Mouse (Mus musculus): ENCODE measurements around the gene Tmco4. TPM values are rescaled to one million over a fixed set of nuclear protein-coding genes. Genes with fewer than 3 reads are reported as not detected.

Tmco4 gene
- polyA plus RNA-seq, 1 experiment from 2014 or later: 2.2 TPM

DNA sequence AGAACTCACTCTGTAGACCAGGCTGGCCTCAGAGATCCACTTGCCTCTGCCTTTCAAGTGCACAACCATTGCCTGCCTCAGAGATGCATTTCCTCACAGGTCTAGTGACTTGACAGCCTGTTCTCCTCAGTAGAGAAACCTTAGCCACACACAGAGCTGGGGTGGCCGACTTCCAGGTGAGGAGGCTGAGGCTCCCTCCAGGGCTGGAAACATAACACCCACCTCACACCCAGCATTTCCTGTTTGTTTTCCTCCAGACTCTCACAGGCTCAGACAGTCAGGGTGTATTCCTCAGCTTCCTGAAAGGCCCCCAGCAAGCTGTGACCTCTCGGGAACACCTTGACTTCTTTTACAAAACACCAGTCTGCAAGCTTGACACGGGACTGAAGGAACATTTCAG is 2.5 kb downstream of the Tmco4 start:
- DNase-seq (ENCODE audit: low spot score) (no peak), ATAC-seq (replicated peaks; ENCODE audit: insufficient number of reproducible peaks, low FRiP score, low TSS enrichment, low read depth) (no peak)
- 60% methylated on average over 3 of the region's 3 CpGs for WGBS
- Histone ChIP-seq H3K9me3 (replicated peaks; ENCODE audit: control insufficient read depth, low read length) (no peaks in the 10 kb centered on the region), H3K27me3 (ENCODE audit: control insufficient read depth, insufficient read depth, low read length) (no peaks in the 10 kb centered on the region), H3K9ac (replicated peaks; ENCODE audit: low read length) (no peak overlapping the region), H3K4me1 (ENCODE audit: control insufficient read depth, insufficient read depth, low read length) (no peaks in the 10 kb centered on the region; the same call in 1 of the 2 replicates), H3K4me3 (ENCODE audit: low read depth, low read length) (no peak overlapping the region), H3K27ac (replicated peaks; ENCODE audit: low read depth, low read length) (no peak overlapping the region), H3K4me2 (ENCODE audit: low read depth, low read length) (no peak overlapping the region), H3K36me3 (replicated peaks; ENCODE audit: control insufficient read depth, insufficient read depth, low read depth, low read length) (no peaks in the 10 kb centered on the region)

DNA sequence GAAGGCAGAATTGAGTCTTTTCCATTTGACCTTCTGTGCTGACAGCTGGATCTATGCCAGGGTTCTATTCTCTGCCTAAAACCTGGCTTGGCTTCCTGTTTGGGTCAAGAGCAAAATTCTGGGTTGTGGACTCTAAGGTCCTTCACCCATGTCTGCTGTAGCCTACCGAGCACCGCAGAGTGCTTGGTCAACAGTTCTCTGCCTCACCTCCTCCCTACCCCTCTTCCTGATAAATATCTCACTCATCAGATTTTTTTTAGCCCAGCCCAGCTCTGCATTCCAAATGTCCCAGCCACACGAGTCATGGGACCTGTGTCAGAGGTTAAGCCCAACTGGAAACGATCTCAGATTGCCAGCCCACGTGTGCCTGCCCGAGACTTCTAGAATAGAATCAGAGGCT is 3.4 kb downstream of the Tmco4 start:
- Histone ChIP-seq H3K9ac (replicated peaks; ENCODE audit: low read length) (no peak overlapping the region), H3K4me3 (ENCODE audit: low read depth, low read length) (no peak overlapping the region), H3K27me3 (ENCODE audit: control insufficient read depth, insufficient read depth, low read length) (no peaks in the 10 kb centered on the region), H3K4me1 (ENCODE audit: control insufficient read depth, insufficient read depth, low read length) (no peaks in the 10 kb centered on the region; the same call in 1 of the 2 replicates), H3K27ac (replicated peaks; ENCODE audit: low read depth, low read length) (no peak overlapping the region), H3K9me3 (replicated peaks; ENCODE audit: control insufficient read depth, low read length) (no peaks in the 10 kb centered on the region), H3K36me3 (replicated peaks; ENCODE audit: control insufficient read depth, insufficient read depth, low read depth, low read length) (no peaks in the 10 kb centered on the region), H3K4me2 (ENCODE audit: low read depth, low read length) (no peak overlapping the region)
- no peak for DNase-seq (ENCODE audit: low spot score)
- WGBS: 60% methylated on average over 6 of the region's 6 CpGs
- no peak for ATAC-seq (replicated peaks; ENCODE audit: insufficient number of reproducible peaks, low FRiP score, low TSS enrichment, low read depth)

DNA sequence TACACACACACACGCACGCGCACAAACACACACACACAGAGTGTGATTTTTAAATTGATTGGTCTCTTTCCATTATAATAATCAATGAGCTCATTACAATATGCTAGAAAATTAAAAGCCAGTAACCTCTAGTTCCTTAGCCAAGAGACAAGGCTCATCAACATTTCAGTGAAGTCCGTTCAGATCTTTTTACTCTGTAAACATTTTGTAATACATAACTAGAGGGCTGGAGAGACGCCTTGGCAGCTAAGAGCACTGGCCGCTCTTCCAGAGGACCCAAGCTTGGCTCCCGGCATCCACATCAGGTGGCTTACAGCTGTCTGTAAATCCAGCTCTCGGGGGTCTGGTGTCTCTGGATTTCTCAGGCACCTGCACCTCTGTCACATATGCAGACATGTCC is 7.3 kb downstream of the Tmco4 start:
- no peak overlapping the region for H3K9ac ChIP-seq (replicated peaks; ENCODE audit: low read length)
- H3K4me1 ChIP-seq (ENCODE audit: control insufficient read depth, insufficient read depth, low read length): no peaks in the 10 kb centered on the region
- no peaks in the 10 kb centered on the region for H3K9me3 ChIP-seq (replicated peaks; ENCODE audit: control insufficient read depth, low read length)
- ATAC-seq (replicated peaks; ENCODE audit: insufficient number of reproducible peaks, low FRiP score, low TSS enrichment, low read depth) (no peak), DNase-seq (ENCODE audit: low spot score) (no peak)
- no peak overlapping the region for H3K4me3 ChIP-seq (ENCODE audit: low read depth, low read length)
- no peak overlapping the region for H3K27ac ChIP-seq (replicated peaks; ENCODE audit: low read depth, low read length)
- 87% methylated on average over 8 of the region's 8 CpGs for WGBS
- no peaks in the 10 kb centered on the region for H3K27me3 ChIP-seq (ENCODE audit: control insufficient read depth, insufficient read depth, low read length)
- no peaks in the 10 kb centered on the region for H3K36me3 ChIP-seq (replicated peaks; ENCODE audit: control insufficient read depth, insufficient read depth, low read depth, low read length)
- no peak overlapping the region for H3K4me2 ChIP-seq (ENCODE audit: low read depth, low read length)

DNA sequence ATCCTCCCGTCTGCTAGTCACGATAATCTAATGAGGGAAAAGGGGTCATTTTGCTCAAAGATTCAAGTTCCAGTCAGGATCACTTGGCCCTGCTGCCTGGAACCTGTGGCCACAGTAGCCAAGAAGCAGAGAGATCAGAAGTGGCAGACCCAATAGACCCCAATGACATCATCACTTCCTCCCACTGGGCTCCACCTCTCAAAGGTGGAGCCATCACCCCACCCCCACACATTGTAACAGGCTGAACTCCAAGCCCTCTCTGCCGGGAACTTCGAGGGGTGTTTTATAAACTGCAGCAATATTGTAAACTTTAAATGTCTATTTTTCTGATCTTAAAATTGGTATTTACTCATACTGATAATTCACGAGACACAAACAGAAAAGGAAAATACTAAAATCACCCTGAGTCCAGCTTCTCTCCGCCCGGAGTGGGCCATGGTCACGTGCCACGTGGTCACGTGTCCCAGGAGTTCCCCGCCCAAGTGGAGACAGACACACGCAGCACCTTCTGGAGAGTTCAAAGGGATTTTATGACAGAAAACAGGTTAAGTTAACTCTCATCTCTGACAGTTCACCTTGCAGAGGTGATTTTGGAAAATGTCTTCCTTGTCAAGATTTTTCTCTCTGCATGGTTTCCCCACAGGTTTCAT is 8.2 kb downstream of the Tmco4 start:
- Histone ChIP-seq H3K4me3 (ENCODE audit: low read depth, low read length) (no peak overlapping the region), H3K9me3 (replicated peaks; ENCODE audit: control insufficient read depth, low read length) (no peaks in the 10 kb centered on the region), H3K4me1 (ENCODE audit: control insufficient read depth, insufficient read depth, low read length) (no peaks in the 10 kb centered on the region), H3K4me2 (ENCODE audit: low read depth, low read length) (no peak overlapping the region), H3K27ac (replicated peaks; ENCODE audit: low read depth, low read length) (no peak overlapping the region), H3K36me3 (replicated peaks; ENCODE audit: control insufficient read depth, insufficient read depth, low read depth, low read length) (no peaks in the 10 kb centered on the region), H3K27me3 (ENCODE audit: control insufficient read depth, insufficient read depth, low read length) (no peaks in the 10 kb centered on the region), H3K9ac (replicated peaks; ENCODE audit: low read length) (no peak overlapping the region)
- DNase-seq (ENCODE audit: low spot score) (peak; percentile 59), ATAC-seq (replicated peaks; ENCODE audit: insufficient number of reproducible peaks, low FRiP score, low TSS enrichment, low read depth) (no peak)
- WGBS: 19% methylated on average over 12 of the region's 12 CpGs

DNA sequence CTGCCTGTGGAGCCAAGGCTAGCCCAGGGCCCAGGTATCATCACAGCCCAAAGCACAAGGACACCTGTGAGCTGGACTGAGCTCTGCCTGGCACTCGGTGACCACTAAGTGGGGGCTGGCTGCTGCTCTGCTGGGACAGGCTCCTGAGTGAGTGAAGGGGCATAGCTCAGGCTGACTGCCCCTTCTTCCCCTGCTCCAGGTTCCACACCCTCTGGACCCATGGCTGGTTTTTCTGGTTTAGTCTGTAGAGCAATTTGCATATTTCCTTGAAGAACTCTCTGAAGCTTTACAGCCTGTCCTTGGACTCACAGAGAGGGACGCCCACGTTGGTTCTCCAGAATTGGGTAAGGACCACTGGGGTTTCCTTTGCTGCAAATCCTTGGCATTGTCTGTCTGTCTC is 10.7 kb downstream of the Tmco4 start:
- WGBS: 66% methylated on average over 3 of the region's 3 CpGs
- Histone ChIP-seq H3K36me3 (replicated peaks; ENCODE audit: control insufficient read depth, insufficient read depth, low read depth, low read length) (no peaks in the 10 kb centered on the region), H3K27me3 (ENCODE audit: control insufficient read depth, insufficient read depth, low read length) (no peaks in the 10 kb centered on the region)

DNA sequence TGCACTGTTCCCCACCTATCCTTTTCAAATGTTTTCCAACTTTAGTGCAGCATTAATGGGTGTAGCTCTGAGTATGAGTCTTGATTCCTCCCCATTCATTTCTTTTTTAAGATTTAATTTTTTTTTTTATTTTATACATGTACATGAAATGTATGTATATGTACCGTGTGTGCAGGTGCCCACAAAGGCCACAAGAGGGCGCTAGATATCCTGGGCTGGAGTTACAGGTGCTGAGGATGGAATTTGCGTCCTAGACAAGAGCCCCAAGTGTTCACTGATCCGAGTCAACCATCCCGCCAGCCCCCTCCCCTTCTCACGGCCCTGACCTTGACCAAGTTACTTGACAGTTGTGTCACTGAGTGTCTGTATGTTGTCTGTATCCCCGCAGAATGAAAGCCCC is 12.1 kb downstream of the Tmco4 start:
- no peak for DNase-seq (ENCODE audit: low spot score)
- H3K4me3 ChIP-seq (ENCODE audit: low read depth, low read length): no peak overlapping the region
- no peaks in the 10 kb centered on the region for H3K36me3 ChIP-seq (replicated peaks; ENCODE audit: control insufficient read depth, insufficient read depth, low read depth, low read length)
- H3K9ac ChIP-seq (replicated peaks; ENCODE audit: low read length): no peak overlapping the region
- no peak for ATAC-seq (replicated peaks; ENCODE audit: insufficient number of reproducible peaks, low FRiP score, low TSS enrichment, low read depth)
- no peaks in the 10 kb centered on the region for H3K4me1 ChIP-seq (ENCODE audit: control insufficient read depth, insufficient read depth, low read length)
- WGBS: 67% methylated on average over 7 of the region's 7 CpGs
- no peak overlapping the region for H3K4me2 ChIP-seq (ENCODE audit: low read depth, low read length)
- H3K9me3 ChIP-seq (replicated peaks; ENCODE audit: control insufficient read depth, low read length): no peaks in the 10 kb centered on the region
- H3K27me3 ChIP-seq (ENCODE audit: control insufficient read depth, insufficient read depth, low read length): no peaks in the 10 kb centered on the region
- H3K27ac ChIP-seq (replicated peaks; ENCODE audit: low read depth, low read length): no peak overlapping the region

More for the DNA sequence above, 10.7 kb downstream of the Tmco4 start:
- Histone ChIP-seq H3K27ac (replicated peaks; ENCODE audit: low read depth, low read length) (no peak overlapping the region), H3K4me2 (ENCODE audit: low read depth, low read length) (no peak overlapping the region), H3K9me3 (replicated peaks; ENCODE audit: control insufficient read depth, low read length) (no peaks in the 10 kb centered on the region), H3K9ac (replicated peaks; ENCODE audit: low read length) (no peak overlapping the region), H3K4me3 (ENCODE audit: low read depth, low read length) (no peak overlapping the region), H3K4me1 (ENCODE audit: control insufficient read depth, insufficient read depth, low read length) (no peaks in the 10 kb centered on the region)
- no peak for ATAC-seq (replicated peaks; ENCODE audit: insufficient number of reproducible peaks, low FRiP score, low TSS enrichment, low read depth)
- no peak for DNase-seq (ENCODE audit: low spot score)

DNA sequence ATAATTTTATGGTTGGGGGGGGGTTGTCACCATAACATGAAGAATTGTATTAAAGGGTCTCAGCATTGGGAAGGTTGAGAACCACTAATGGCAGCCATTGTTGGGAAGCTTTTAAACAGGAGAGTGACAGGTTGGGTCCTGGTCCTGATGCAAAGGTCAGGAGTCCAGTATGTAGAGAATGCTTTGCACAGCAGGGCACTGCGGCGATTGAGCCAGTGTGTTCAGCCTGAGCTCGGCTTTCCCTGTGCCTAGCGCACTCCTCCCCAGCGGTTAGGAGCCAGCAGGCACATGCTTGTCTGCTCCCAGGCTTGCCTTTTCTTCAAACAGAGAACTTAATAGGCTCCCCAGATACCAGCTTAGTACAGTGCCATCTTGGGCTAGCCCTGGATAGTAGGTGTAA is 13.6 kb downstream of the Tmco4 start:
- no peaks in the 10 kb centered on the region for H3K9me3 ChIP-seq (replicated peaks; ENCODE audit: control insufficient read depth, low read length)
- H3K27ac ChIP-seq (replicated peaks; ENCODE audit: low read depth, low read length): no peak overlapping the region
- no peaks in the 10 kb centered on the region for H3K27me3 ChIP-seq (ENCODE audit: control insufficient read depth, insufficient read depth, low read length)
- WGBS: 47% methylated on average over 5 of the region's 5 CpGs
- no peak overlapping the region for H3K4me3 ChIP-seq (ENCODE audit: low read depth, low read length)
- DNase-seq (ENCODE audit: low spot score): no peak
- no peak overlapping the region for H3K4me2 ChIP-seq (ENCODE audit: low read depth, low read length)
- no peaks in the 10 kb centered on the region for H3K36me3 ChIP-seq (replicated peaks; ENCODE audit: control insufficient read depth, insufficient read depth, low read depth, low read length)
- no peaks in the 10 kb centered on the region for H3K4me1 ChIP-seq (ENCODE audit: control insufficient read depth, insufficient read depth, low read length)
- H3K9ac ChIP-seq (replicated peaks; ENCODE audit: low read length): no peak overlapping the region
- no peak for ATAC-seq (replicated peaks; ENCODE audit: insufficient number of reproducible peaks, low FRiP score, low TSS enrichment, low read depth)

DNA sequence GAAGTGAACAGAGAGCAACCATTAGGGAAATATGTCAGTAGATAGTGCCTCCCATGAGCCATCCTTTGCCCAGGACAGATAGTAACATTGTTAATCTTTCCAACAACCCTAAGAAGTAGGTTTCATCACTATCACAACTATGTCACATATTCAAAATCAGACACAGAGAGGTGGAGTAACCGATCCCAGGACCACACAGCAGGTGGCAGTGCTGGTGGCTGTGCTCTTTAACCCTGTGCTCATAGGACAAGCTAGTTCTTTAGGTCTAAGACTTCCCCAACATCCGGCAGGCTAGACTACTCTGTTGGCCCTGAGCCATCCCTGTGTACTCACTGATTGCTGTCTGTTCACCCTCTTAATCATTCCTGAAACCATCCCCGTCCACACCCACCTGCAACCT is 21.7 kb downstream of the Tmco4 start:
- no peak for ATAC-seq (replicated peaks; ENCODE audit: insufficient number of reproducible peaks, low FRiP score, low TSS enrichment, low read depth)
- WGBS: 80% methylated on average over 3 of the region's 3 CpGs
- no peaks in the 10 kb centered on the region for H3K36me3 ChIP-seq (replicated peaks; ENCODE audit: control insufficient read depth, insufficient read depth, low read depth, low read length)
- no peak overlapping the region for H3K4me3 ChIP-seq (ENCODE audit: low read depth, low read length)
- no peaks in the 10 kb centered on the region for H3K4me1 ChIP-seq (ENCODE audit: control insufficient read depth, insufficient read depth, low read length)
- no peak overlapping the region for H3K4me2 ChIP-seq (ENCODE audit: low read depth, low read length)
- no peak for DNase-seq (ENCODE audit: low spot score)
- H3K27me3 ChIP-seq (ENCODE audit: control insufficient read depth, insufficient read depth, low read length): no peaks in the 10 kb centered on the region
- H3K27ac ChIP-seq (replicated peaks; ENCODE audit: low read depth, low read length): no peak overlapping the region
- H3K9me3 ChIP-seq (replicated peaks; ENCODE audit: control insufficient read depth, low read length): no peaks in the 10 kb centered on the region
- no peak overlapping the region for H3K9ac ChIP-seq (replicated peaks; ENCODE audit: low read length)

Data from embryonic facial prominence, embryonic 11.5 days (tissue).